18 mouse cellular contexts compared by ENCODE assay signal in genomic region chr2:4828446-4828997, GRCm38 (mm10). TPM values are rescaled to one million over a fixed set of nuclear protein-coding genes. Genes with fewer than 3 reads are reported as not detected.
A peak's percentile ranks its signal among the peaks of the same experiment; 100 is the strongest.
DNase-seq lines count a peak whose midpoint lies in the region; ATAC-seq and TF ChIP-seq lines count a peak whose summit lies in the region.
"Had no signal": no experiment of that assay in that cellular context is flagged by ENCODE, and none has a peak within 500 bp of the region (broad histone marks: within the 10 kb centered on the region; RNA-seq: fewer than 3 reads in every experiment).

No protein-coding gene starts in this region.

- no peak overlapping the region for H3K4me2 ChIP-seq in lung, embryonic 14.5 days
- no peak overlapping the region for H3K4me2 ChIP-seq in lung, postnatal 0 days (replicated peaks; ENCODE audit: low read depth, low read length)
- H3K4me2 ChIP-seq in intestine, embryonic 14.5 days (ENCODE audit: low read length) = no peak overlapping the region
- H3K4me2 ChIP-seq in intestine, embryonic 15.5 days (replicated peaks) = no peak overlapping the region
- no peak overlapping the region for H3K4me2 ChIP-seq in stomach, embryonic 16.5 days (ENCODE audit: low read depth, low read length)
- H3K4me2 ChIP-seq: embryonic facial prominence, embryonic 12.5 days; forebrain, embryonic 12.5 days; heart, embryonic 12.5 days; hindbrain, embryonic 15.5 days had no signal

- H3K27me3 ChIP-seq in lung, embryonic 14.5 days (ENCODE audit: insufficient read depth, low read length) = no peaks in the 10 kb centered on the region
- no peaks in the 10 kb centered on the region for H3K27me3 ChIP-seq in lung, postnatal 0 days (replicated peaks; ENCODE audit: insufficient read depth, low read length)
- H3K27me3 ChIP-seq in intestine, embryonic 14.5 days (replicated peaks; ENCODE audit: control insufficient read depth, insufficient read depth, low read length) = no peaks in the 10 kb centered on the region
- no peaks in the 10 kb centered on the region for H3K27me3 ChIP-seq in intestine, embryonic 15.5 days (replicated peaks)
- H3K27me3 ChIP-seq in stomach, embryonic 16.5 days (ENCODE audit: control insufficient read depth, insufficient read depth, low read length) = no peaks in the 10 kb centered on the region
- H3K27me3 ChIP-seq: embryonic facial prominence, embryonic 12.5 days; forebrain, embryonic 12.5 days; heart, embryonic 12.5 days; hindbrain, embryonic 15.5 days had no signal

- no peak for TF ChIP-seq EP300 in lung, postnatal 0 days (IDR thresholded peaks at IDR 0.05)

- no peaks in the 10 kb centered on the region for H3K36me3 ChIP-seq in lung, embryonic 14.5 days (ENCODE audit: insufficient read depth)
- H3K36me3 ChIP-seq in lung, postnatal 0 days (ENCODE audit: insufficient read depth, low read length) = no peaks in the 10 kb centered on the region
- H3K36me3 ChIP-seq in intestine, embryonic 14.5 days (ENCODE audit: control insufficient read depth, insufficient read depth, low read length) = no peaks in the 10 kb centered on the region
- no peaks in the 10 kb centered on the region for H3K36me3 ChIP-seq in intestine, embryonic 15.5 days
- no peaks in the 10 kb centered on the region for H3K36me3 ChIP-seq in stomach, embryonic 16.5 days (ENCODE audit: control insufficient read depth, insufficient read depth, low read length)
- H3K36me3 ChIP-seq: embryonic facial prominence, embryonic 12.5 days; forebrain, embryonic 12.5 days; heart, embryonic 12.5 days; hindbrain, embryonic 15.5 days had no signal

- H3K4me1 ChIP-seq in lung, embryonic 14.5 days (ENCODE audit: insufficient read depth) = peaks cover 7% of the 10 kb centered on the region
- H3K4me1 ChIP-seq in lung, postnatal 0 days (ENCODE audit: insufficient read depth, low read depth, low read length) = no peaks in the 10 kb centered on the region; the same call in 1 of the 2 replicates
- peaks cover 6% of the 10 kb centered on the region; the same call in 1 of the 2 replicates for H3K4me1 ChIP-seq in intestine, embryonic 14.5 days (replicated peaks; ENCODE audit: control insufficient read depth, insufficient read depth, low read length)
- H3K4me1 ChIP-seq in intestine, embryonic 15.5 days (replicated peaks) = no peaks in the 10 kb centered on the region; the same call in 1 of the 2 replicates
- peaks cover 4% of the 10 kb centered on the region; the same call in 1 of the 2 replicates for H3K4me1 ChIP-seq in stomach, embryonic 16.5 days (ENCODE audit: control insufficient read depth, insufficient read depth, low read length)
- H3K4me1 ChIP-seq: embryonic facial prominence, embryonic 12.5 days; forebrain, embryonic 12.5 days; heart, embryonic 12.5 days; hindbrain, embryonic 15.5 days had no signal

- H3K27ac ChIP-seq in lung, embryonic 14.5 days (ENCODE audit: low read depth) = peak overlapping the region; percentile 69
- no peak overlapping the region for H3K27ac ChIP-seq in lung, postnatal 0 days (ENCODE audit: low read length)
- no peak overlapping the region for H3K27ac ChIP-seq in intestine, embryonic 14.5 days (ENCODE audit: low read depth)
- no peak overlapping the region for H3K27ac ChIP-seq in intestine, embryonic 15.5 days
- peak overlapping the region; percentile 63; the same call in 1 of the 2 replicates for H3K27ac ChIP-seq in stomach, embryonic 16.5 days (ENCODE audit: low read length)
- H3K27ac ChIP-seq: embryonic facial prominence, embryonic 12.5 days; forebrain, embryonic 12.5 days; hindbrain, embryonic 15.5 days had no signal

- DNase-seq in lung, embryonic 14.5 days = no peak
- DNase-seq in lung, postnatal 0 days (ENCODE audit: low spot score) = no peak
- DNase-seq in intestine, embryonic 14.5 days (ENCODE audit: low spot score) = peak; percentile 48
- no peak for DNase-seq in thymus, postnatal 25 days
- DNase-seq: adrenal gland, adult 2 months; adrenal gland, postnatal 36 days; cerebellum, adult 2 months; cerebellum, postnatal 10 days; embryo, embryonic 11 days; gastrocnemius, postnatal 10 days; heart, postnatal 36 days had no signal

- H3K4me3 ChIP-seq in lung, embryonic 14.5 days (ENCODE audit: low read depth, low read length) = no peak overlapping the region
- H3K4me3 ChIP-seq in lung, postnatal 0 days (ENCODE audit: low read depth, low read length) = no peak overlapping the region
- no peak overlapping the region for H3K4me3 ChIP-seq in intestine, embryonic 14.5 days (ENCODE audit: low read depth, low read length)
- H3K4me3 ChIP-seq in intestine, embryonic 15.5 days (replicated peaks) = no peak overlapping the region
- no peak overlapping the region for H3K4me3 ChIP-seq in stomach, embryonic 16.5 days (replicated peaks; ENCODE audit: low read length)
- H3K4me3 ChIP-seq: embryonic facial prominence, embryonic 12.5 days; forebrain, embryonic 12.5 days; heart, embryonic 12.5 days; hindbrain, embryonic 15.5 days had no signal

- H3K9ac ChIP-seq in lung, embryonic 14.5 days = no peak overlapping the region
- no peak overlapping the region for H3K9ac ChIP-seq in lung, postnatal 0 days (replicated peaks; ENCODE audit: low read depth)
- H3K9ac ChIP-seq in intestine, embryonic 14.5 days (ENCODE audit: low read length) = no peak overlapping the region
- H3K9ac ChIP-seq in intestine, embryonic 15.5 days = no peak overlapping the region
- no peak overlapping the region for H3K9ac ChIP-seq in stomach, embryonic 16.5 days (ENCODE audit: low read length)
- H3K9ac ChIP-seq: embryonic facial prominence, embryonic 12.5 days; forebrain, embryonic 12.5 days; heart, embryonic 12.5 days; hindbrain, embryonic 15.5 days had no signal

- H3K9me3 ChIP-seq in lung, embryonic 14.5 days (ENCODE audit: low read depth, low read length) = no peaks in the 10 kb centered on the region
- H3K9me3 ChIP-seq in lung, postnatal 0 days (ENCODE audit: low read length) = no peaks in the 10 kb centered on the region
- no peaks in the 10 kb centered on the region for H3K9me3 ChIP-seq in intestine, embryonic 14.5 days (ENCODE audit: control insufficient read depth, low read length)
- no peaks in the 10 kb centered on the region for H3K9me3 ChIP-seq in intestine, embryonic 15.5 days
- no peaks in the 10 kb centered on the region for H3K9me3 ChIP-seq in stomach, embryonic 16.5 days (replicated peaks; ENCODE audit: control insufficient read depth, low read length)
- H3K9me3 ChIP-seq: embryonic facial prominence, embryonic 12.5 days; forebrain, embryonic 12.5 days; heart, embryonic 12.5 days; hindbrain, embryonic 15.5 days had no signal

- no peak for ATAC-seq in lung, embryonic 14.5 days (ENCODE audit: insufficient read depth)
- ATAC-seq in lung, postnatal 0 days = no peak
- ATAC-seq in intestine, embryonic 14.5 days (replicated peaks; ENCODE audit: low FRiP score, low TSS enrichment, low read depth) = no peak
- peak; percentile 72 for ATAC-seq in intestine, embryonic 15.5 days
- no peak for ATAC-seq in stomach, embryonic 16.5 days (ENCODE audit: insufficient read depth, low FRiP score)
- ATAC-seq: forebrain, embryonic 16.5 days had no signal

- 80% methylated on average over 6 of the region's 6 CpGs for WGBS in lung, embryonic 14.5 days
- WGBS in lung, postnatal 0 days = 79% methylated on average over 6 of the region's 6 CpGs
- 78% methylated on average over 6 of the region's 6 CpGs for WGBS in intestine, embryonic 14.5 days
- 74% methylated on average over 6 of the region's 6 CpGs for WGBS in intestine, embryonic 15.5 days
- 79% methylated on average over 6 of the region's 6 CpGs for WGBS in stomach, embryonic 16.5 days

- TF ChIP-seq CTCF in lung, embryonic 14.5 days (IDR thresholded peaks at IDR 0.05; ENCODE audit: low read depth) = no peak
- no peak for TF ChIP-seq CTCF in lung, postnatal 0 days (IDR thresholded peaks at IDR 0.05)

RNA-seq across cellular contexts. Expression of gene Sephs1, which starts 52.8 kb away (rescaled TPM):
- 128 and 130 TPM in 2 replicates for polyA plus RNA-seq in lung, embryonic 14.5 days (2014; fragmentation: Nextera tagmentation; extraction: Ambion mirVana)
- polyA plus RNA-seq in lung, postnatal 0 days (2015; fragmentation: Nextera tagmentation; extraction: Ambion mirVana) = 34.3 and 34.6 TPM in 2 replicates
- 85.8 and 88.9 TPM in 2 replicates for polyA plus RNA-seq in intestine, embryonic 14.5 days (2014; fragmentation: Nextera tagmentation; extraction: Ambion mirVana)
- 58.8 and 62.4 TPM in 2 replicates for polyA plus RNA-seq in intestine, embryonic 15.5 days (2015; fragmentation: Nextera tagmentation; extraction: Ambion mirVana)
- 50.2 and 53.0 TPM in 2 replicates for polyA plus RNA-seq in stomach, embryonic 16.5 days (2015; fragmentation: Nextera tagmentation; extraction: Ambion mirVana)

Comparison
In these comparisons a context has a peak if more than half of its experiments do, and no peak if none do; other contexts are left out.
1. H3K27ac ChIP-seq: peak in lung, embryonic 14.5 days (single experiment) and stomach, embryonic 16.5 days (single experiment); none in lung, postnatal 0 days (single experiment), intestine, embryonic 14.5 days (single experiment) and intestine, embryonic 15.5 days (single experiment).